ENCODE assay signal across 11 mouse cellular contexts in the genomic region with DNA sequence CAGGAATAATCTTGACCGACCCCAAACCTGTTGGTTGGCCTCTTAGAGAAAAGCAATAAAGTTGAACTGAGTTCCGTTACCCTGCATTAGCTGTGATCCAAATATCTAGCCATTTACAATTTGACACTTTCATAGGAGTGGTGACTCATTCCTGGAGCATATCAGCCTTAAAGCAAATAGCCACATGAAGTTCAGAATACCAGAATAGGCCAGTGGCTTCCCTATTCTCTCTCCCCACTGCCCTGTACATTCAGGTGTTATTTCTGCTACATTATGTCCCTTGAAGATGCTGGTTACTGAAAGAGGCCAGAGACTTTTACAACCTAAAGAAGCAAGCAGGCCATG.
DNase-seq lines count a peak whose midpoint lies in the region; ATAC-seq and TF ChIP-seq lines count a peak whose summit lies in the region.
"Had no signal": no experiment of that assay in that cellular context is flagged by ENCODE, and none has a peak within 500 bp of the region (broad histone marks: within the 10 kb centered on the region; RNA-seq: fewer than 3 reads in every experiment).

No protein-coding gene starts in this region.

- TF ChIP-seq EP300 in liver, embryonic 14.5 days (IDR thresholded peaks at IDR 0.05; ENCODE audit: low read depth): no peak

- H3K4me1 ChIP-seq in kidney, embryonic 14.5 days (ENCODE audit: control insufficient read depth, insufficient read depth, low read length): peaks cover 25% of the 10 kb centered on the region
- no peaks in the 10 kb centered on the region for H3K4me1 ChIP-seq in brown adipose tissue, adult 24 weeks (ENCODE audit: control insufficient read depth, insufficient read depth, insufficient read length, low read length)
- peaks cover 19% of the 10 kb centered on the region for H3K4me1 ChIP-seq in embryonic facial prominence, embryonic 15.5 days
- H3K4me1 ChIP-seq in liver, embryonic 14.5 days (replicated peaks; ENCODE audit: control insufficient read depth in 2 of 2, insufficient read depth in 2 of 2, low read length in 1 of 2): peaks cover 16 to 33% of the 10 kb centered on the region in 2 experiments

- no peaks in the 10 kb centered on the region for H3K27me3 ChIP-seq in kidney, embryonic 14.5 days (ENCODE audit: control insufficient read depth, insufficient read depth, low read length)
- H3K27me3 ChIP-seq in embryonic facial prominence, embryonic 15.5 days: no peaks in the 10 kb centered on the region
- H3K27me3 ChIP-seq in liver, embryonic 14.5 days (ENCODE audit: control insufficient read depth, insufficient read depth, low read length): no peaks in the 10 kb centered on the region

- TF ChIP-seq CTCF in liver, embryonic 14.5 days (IDR thresholded peaks at IDR 0.05; ENCODE audit: low read depth): no peak

- peak overlapping the region; percentile 77 for H3K27ac ChIP-seq in kidney, embryonic 14.5 days (ENCODE audit: low read depth, low read length)
- no peak overlapping the region for H3K27ac ChIP-seq in brown adipose tissue, adult 24 weeks (replicated peaks; ENCODE audit: low read depth, low read length)
- peak overlapping the region; percentile 63; the same call in 1 of the 2 replicates for H3K27ac ChIP-seq in embryonic facial prominence, embryonic 15.5 days (replicated peaks)
- peak overlapping the region; percentile 95 for H3K27ac ChIP-seq in liver, embryonic 14.5 days
- H3K27ac ChIP-seq: hindbrain, embryonic 14.5 days had no signal

- H3K36me3 ChIP-seq in kidney, embryonic 14.5 days (ENCODE audit: control insufficient read depth, insufficient read depth, low read length): no peaks in the 10 kb centered on the region
- 0 out of 2 replicates have a peak, but pooled peaks cover 2% of the 10 kb centered on the region for H3K36me3 ChIP-seq in embryonic facial prominence, embryonic 15.5 days
- no peaks in the 10 kb centered on the region for H3K36me3 ChIP-seq in liver, embryonic 14.5 days (replicated peaks; ENCODE audit: control insufficient read depth, insufficient read depth, low read depth)

- WGBS in kidney, embryonic 14.5 days: 6% methylated on average over 2 of the region's 2 CpGs
- WGBS in embryonic facial prominence, embryonic 15.5 days: 27% methylated on average over 2 of the region's 2 CpGs
- 15% methylated on average over 2 of the region's 2 CpGs for WGBS in liver, embryonic 14.5 days (ENCODE audit: insufficient replicate concordance)

- ATAC-seq in kidney, embryonic 14.5 days (ENCODE audit: low FRiP score, low TSS enrichment): no peak
- ATAC-seq in embryonic facial prominence, embryonic 15.5 days (ENCODE audit: insufficient number of reproducible peaks, low FRiP score, low TSS enrichment, low read depth): no peak
- no peak for ATAC-seq in liver, embryonic 14.5 days (ENCODE audit: insufficient read depth)
- no peak for ATAC-seq in megakaryocyte-erythroid progenitor cell, adult 5-6 weeks (replicated peaks; ENCODE audit: low FRiP score, low TSS enrichment, poor library complexity, severe bottlenecking)

- H3K9ac ChIP-seq in kidney, embryonic 14.5 days (ENCODE audit: low read depth, low read length): no peak overlapping the region
- no peak overlapping the region for H3K9ac ChIP-seq in embryonic facial prominence, embryonic 15.5 days
- peak overlapping the region; percentile 1 for H3K9ac ChIP-seq in liver, embryonic 14.5 days (replicated peaks)
- H3K9ac ChIP-seq: hindbrain, embryonic 14.5 days had no signal

- H3K4me2 ChIP-seq in kidney, embryonic 14.5 days (replicated peaks; ENCODE audit: low read depth, low read length): 0 out of 2 replicates have a peak overlapping the region, but pooled peaks have one; percentile 17
- no peak overlapping the region for H3K4me2 ChIP-seq in embryonic facial prominence, embryonic 15.5 days (replicated peaks)
- H3K4me2 ChIP-seq in liver, embryonic 14.5 days (ENCODE audit: low read depth): peak overlapping the region; percentile 59
- H3K4me2 ChIP-seq: hindbrain, embryonic 14.5 days had no signal

- H3K9me3 ChIP-seq in kidney, embryonic 14.5 days (ENCODE audit: control insufficient read depth, low read length): peaks cover 4% of the 10 kb centered on the region; the same call in 1 of the 2 replicates
- H3K9me3 ChIP-seq in embryonic facial prominence, embryonic 15.5 days (replicated peaks): peaks cover 2% of the 10 kb centered on the region; the same call in 1 of the 2 replicates
- no peaks in the 10 kb centered on the region for H3K9me3 ChIP-seq in liver, embryonic 14.5 days (ENCODE audit: control insufficient read depth, low read length)

- DNase-seq in kidney, postnatal 10 days: no peak
- no peak for DNase-seq in liver, embryonic 14.5 days (ENCODE audit: low read depth in 3 of 3, low spot score in 3 of 3)
- no peak for DNase-seq in Muller cell, postnatal 12 days (ENCODE audit: inconsistent ontology term)
- DNase-seq in urinary bladder, postnatal 14 days (ENCODE audit: low spot score): no peak
- DNase-seq: cerebellum, adult 9-10 months; thymus, postnatal 25 days had no signal

- H3K4me3 ChIP-seq in kidney, embryonic 14.5 days (ENCODE audit: low read length): no peak overlapping the region
- H3K4me3 ChIP-seq in brown adipose tissue, adult 24 weeks (ENCODE audit: insufficient read depth, low read depth, low read length): 0 out of 2 replicates have a peak overlapping the region, but pooled peaks have one; percentile 41
- no peak overlapping the region for H3K4me3 ChIP-seq in embryonic facial prominence, embryonic 15.5 days (replicated peaks)
- peak overlapping the region in 1 of 2 experiments; percentile 42; a peak in 2 of 4 replicates for H3K4me3 ChIP-seq in liver, embryonic 14.5 days (ENCODE audit: insufficient read depth in 1 of 2, low read depth in 2 of 2, low read length in 2 of 2)
